Mouse (Mus musculus) NIH3T3 (cell line): ENCODE data around the gene Slamf6.
"Not testable (repeated sequence)": the region's sequence is repeated elsewhere in the genome, so short reads cannot be mapped to it uniquely, and the experiment has no call there.

Source experiments
- DNase-seq: peaks from one replicate; pipeline ENCODE4 v3.0.0-alpha.2; 2012; ENCODE audit warnings: low read depth

Gene Slamf6

GRCm38 (mm10) chr1:171957411-171957810, 40.1 kb downstream of the Slamf6 start:
- no peak for DNase-seq

DNA sequence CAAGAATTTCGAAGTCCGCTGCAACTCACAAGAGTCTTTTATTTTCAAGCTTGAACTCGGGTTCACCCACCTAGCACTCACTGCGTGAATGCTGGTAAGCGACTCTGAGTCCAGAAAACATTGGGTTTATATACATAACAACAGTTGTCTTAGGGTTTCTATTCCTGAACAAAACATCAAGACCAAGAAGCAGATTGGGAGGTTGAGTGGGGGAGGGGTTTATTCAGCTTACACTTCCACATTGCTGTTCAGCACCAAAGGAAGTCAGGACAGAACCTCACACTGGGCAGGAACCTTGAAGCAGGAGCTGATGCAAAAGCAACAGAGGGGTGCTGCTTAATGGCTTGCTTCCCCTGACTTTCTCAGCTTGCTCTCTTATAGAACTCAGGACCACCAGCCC, 43.4 kb downstream of the Slamf6 start:
- DNase-seq: no peak

DNA sequence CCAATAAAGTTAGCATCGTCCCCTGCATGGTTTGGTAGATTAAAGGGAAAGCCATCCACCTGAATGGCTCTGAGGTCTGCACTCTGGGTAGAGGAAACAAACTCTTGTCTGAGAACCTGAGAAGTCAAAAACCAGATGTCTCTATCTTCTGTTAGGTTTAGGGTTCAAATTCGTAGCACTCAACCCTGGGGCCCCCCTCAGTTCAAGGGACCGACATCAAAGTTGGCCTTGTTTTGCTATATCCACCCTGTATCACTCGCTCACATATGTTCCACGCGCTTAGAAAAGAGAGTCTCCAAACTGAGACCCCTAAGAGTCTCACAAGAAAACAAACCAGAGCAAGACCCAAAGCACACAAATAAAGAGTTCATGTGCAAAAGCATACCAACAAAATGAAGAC, 44.4 kb downstream of the Slamf6 start:
- DNase-seq: no peak

GRCm38 (mm10) chr1:171963613-171964012, 46.3 kb downstream of the Slamf6 start:
- no peak for DNase-seq

- no peak for DNase-seq
Observed at GRCm38 (mm10) chr1:171966054-171966790, 48.9 kb downstream of the Slamf6 start.

DNA sequence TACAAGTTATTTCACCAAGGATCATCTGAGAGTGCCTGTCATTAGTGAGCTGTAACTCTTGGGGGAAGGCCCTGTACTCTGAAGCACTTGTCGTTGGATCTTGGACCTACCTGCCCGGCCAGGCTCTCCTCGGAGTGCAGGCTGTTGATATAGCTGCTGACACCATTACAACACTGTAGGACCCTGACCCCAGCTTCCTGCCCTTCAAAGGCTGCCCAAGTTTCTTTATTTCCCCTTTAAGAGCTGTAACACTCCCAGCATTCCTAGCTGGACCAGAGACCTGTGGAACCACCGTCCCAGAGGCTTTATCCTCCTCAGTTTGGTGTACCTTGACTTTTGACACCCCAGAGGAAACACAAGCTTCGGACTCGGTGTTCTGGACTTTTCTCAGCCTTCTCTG, 51.9 kb downstream of the Slamf6 start:
- no peak for DNase-seq

DNA sequence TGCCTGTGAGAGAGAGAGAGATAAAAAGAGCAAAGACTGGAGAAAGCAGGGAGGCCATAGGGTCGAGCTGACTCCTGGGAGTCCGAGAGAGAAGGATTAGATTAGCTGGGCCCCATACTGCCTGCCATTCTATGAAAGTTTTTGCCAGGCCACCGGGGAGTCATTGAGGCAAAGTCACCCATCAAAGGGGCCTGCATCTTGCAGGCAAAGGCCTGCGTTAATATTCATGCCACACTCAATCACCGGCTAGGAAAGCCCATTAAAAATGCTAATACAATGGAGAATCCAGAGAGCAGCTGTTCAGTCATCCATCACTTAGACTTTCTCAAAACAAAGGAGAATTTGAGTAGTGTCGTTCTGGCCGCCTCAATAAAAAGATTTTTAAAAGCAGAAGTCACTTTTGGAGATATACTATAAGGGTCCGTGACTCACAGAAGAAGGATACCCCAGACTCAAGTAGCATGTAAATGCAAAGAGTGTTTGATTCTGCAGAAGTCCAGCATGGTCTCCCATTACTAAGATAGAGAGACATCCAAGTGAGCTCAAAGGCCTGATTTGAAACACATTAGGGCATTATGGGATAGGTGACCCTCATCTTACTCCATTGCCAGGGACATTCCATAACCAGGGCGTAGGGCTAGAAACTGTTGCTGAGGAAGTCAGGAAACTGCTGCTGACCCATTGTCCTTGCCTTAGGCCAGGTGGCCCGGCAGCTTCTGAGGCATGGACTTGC, 53.7 kb downstream of the Slamf6 start:
- no peak for DNase-seq

DNA sequence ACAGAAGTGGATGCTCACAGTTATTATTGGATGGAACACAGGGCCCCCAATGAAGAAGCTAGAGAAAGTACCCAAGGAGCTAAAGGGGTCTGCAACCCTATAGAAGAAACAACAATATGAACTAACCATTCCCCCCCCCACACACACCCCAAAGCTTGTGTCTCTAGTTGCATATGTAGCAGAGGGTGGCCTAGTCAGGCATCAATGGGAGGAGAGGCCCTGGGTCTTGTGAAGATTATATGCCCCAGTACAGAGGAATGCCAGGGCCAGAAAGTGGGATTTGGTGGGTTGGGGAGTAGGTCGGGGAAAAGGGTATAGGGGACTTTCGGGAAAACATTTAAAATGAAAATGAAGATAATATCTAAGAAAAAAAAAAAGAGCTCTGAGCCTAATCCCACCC, 57.0 kb downstream of the Slamf6 start:
- not testable (repeated sequence) for DNase-seq

DNA sequence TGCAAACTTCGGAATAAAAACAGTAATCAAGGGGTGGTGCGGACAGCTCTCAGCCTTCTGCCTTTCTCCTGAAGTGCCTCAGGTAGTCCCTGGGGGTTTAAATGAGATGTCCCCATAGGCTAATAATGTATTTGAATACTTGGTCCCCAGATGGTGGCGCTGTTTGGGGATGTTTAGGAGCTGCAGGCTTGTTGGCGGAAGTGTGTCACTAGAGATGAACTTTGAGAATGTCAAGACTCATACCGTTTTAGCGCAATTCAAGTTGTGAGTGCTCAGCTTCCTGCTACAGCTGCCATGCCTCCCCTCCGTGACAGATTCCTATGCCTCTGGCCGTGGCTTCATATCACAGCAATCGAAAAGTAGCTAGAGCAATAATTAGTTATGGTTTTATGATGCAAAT, 58.1 kb downstream of the Slamf6 start:
- no peak for DNase-seq

DNA sequence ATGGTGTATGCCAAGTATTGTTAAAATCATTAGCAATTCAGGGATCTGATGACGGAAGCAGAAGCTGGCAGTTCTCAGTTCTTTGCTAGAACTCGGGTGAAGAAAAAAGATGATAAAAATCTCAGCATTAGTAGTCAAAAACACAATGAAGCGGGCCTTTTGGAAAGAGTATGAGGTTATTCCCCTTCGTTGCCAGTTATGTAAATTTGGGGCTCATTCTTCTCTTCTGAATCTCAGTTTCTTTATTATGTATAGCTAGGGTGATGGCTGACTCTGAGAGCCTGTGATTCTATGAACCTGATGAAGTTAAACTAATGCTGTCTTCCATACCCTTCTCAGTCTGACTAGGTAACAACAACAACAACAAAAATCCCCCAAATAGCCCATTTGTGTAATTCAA, 58.5 kb downstream of the Slamf6 start:
- no peak for DNase-seq

GRCm38 (mm10) chr1:171976826-171977539, 59.7 kb downstream of the Slamf6 start:
- no peak for DNase-seq

DNA sequence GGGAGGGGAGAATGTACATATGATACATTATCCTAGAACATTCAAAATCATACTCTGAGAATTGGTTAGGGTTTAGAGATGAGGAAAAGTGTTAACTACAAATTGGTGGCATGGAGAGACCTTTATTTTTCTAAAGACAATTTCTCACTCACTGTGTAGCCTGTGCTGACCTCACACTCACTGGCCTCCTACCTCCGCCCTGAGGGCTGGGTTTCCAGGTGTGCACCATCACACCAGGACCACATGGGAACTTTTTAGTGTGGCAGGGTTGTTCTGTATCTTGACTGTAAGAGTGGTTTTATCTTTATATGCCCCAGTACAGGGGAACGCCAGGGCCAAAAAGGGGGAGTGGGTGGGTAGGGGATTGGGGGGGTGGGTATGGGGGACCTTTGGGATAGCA, 60.6 kb downstream of the Slamf6 start:
- DNase-seq: no peak

- peak; percentile 10 for DNase-seq
Observed at GRCm38 (mm10) chr1:171979969-171980730, 62.8 kb downstream of the Slamf6 start.

GRCm38 (mm10) chr1:171982170-171982569, 64.9 kb downstream of the Slamf6 start:
- no peak for DNase-seq

DNA sequence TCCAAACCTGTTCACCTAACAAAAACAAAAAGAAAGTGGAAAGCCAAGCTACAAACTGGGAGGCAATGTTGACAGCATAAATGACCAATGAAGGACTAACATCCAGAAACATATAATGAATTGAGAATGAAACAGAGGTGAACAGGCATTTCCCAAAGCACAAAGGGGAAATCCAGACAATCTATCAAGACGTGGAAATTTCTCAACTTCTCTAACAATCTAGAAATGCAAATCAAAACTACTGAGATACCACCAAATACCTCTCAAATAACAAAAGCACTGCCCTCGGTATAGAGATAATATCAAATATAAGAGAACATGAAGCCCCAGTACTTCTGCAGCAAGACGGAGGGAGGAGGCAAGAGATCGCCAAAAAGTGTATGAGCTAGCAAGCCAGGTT, 65.4 kb downstream of the Slamf6 start:
- no peak for DNase-seq

GRCm38 (mm10) chr1:171983372-171984001, 66.2 kb downstream of the Slamf6 start:
- no peak for DNase-seq

- no peak for DNase-seq
Observed at GRCm38 (mm10) chr1:171984121-171984520, 66.8 kb downstream of the Slamf6 start.

- DNase-seq: no peak
Observed at GRCm38 (mm10) chr1:171991883-171992282, 74.6 kb downstream of the Slamf6 start.

GRCm38 (mm10) chr1:171992901-171993530, 75.7 kb downstream of the Slamf6 start:
- no peak for DNase-seq

- no peak for DNase-seq
Observed at GRCm38 (mm10) chr1:171994501-171994900, 77.2 kb downstream of the Slamf6 start.
